Mouse (Mus musculus): Measurements from ENCODE around the gene Cyp2s1.

DNA sequence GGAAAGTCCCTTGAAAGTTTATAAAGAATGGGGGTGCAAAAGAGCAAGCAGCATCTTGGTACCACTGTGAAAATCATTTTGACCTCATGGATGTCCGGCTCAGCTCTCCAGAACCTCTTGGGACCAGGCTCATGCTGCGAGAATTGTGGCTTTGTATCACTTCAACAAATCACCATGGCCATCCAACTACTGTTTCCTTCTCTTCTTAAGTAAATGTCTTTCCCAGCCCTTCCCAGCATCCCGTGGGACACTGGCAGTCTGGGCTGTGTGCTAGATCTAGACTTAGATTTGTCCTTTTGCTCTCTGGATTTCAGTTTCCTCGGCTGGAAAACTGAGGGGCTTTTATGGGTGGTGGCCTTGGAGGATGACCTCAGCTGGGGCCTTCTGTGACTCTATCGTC lies 48.5 kb downstream of the Cyp2s1 start:
- TF ChIP-seq CTCF (IDR thresholded peaks at IDR 0.05; ENCODE audit: low read depth, low read length) (no peak), EP300 (IDR thresholded peaks at IDR 0.05; ENCODE audit: insufficient read depth, low read depth, low read length) (no peak)
